Mouse (Mus musculus): ENCODE results near the gene Itpr3. TPM values are rescaled to one million over a fixed set of nuclear protein-coding genes. Genes with fewer than 3 reads are reported as not detected.

Gene Itpr3
- total RNA-seq, 2 experiments from 2014 or later = 2.8 to 3.0 TPM

DNA sequence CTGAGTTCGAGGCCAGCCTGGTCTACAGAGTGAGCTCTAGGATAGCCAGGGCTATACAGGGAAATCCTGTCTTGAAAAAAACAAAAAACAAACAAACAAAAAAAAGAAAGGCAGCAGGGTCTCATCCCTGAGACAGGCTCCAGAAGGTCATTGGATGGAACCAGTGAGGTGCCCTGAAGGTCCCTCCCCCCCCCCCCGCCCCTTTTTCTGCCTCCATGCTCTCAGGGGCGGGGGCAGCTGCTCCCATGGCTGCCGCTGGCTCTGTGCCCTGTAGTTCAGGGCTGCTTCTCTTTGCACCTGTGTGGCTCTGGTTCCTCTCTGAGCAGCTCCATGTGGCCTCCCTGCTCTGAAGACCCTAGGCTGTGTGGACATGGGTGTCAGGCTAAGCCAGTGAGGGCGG lies 12.0 kb downstream of the Itpr3 start:
- DNase-seq (ENCODE audit: low spot score in 2 of 2) = no peak

DNA sequence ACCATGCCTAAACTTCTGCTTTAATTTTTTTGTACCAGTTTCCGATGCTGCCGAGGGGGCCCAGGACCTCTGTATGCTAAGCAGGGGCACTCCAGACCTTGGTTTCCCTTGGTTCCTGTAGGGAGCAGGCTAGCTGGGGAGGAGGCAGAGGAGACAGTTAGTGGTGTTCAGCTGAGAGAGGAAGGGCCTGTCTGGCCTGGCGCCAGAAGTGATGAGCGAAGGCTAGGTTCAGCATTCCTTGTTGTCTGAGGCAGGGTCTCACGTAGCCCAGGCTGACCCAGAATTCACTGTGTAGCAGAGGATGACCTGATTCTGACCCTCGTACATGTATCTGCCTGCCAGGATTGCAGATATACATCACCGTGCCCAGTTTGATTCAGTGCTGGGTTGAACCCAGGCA lies 13.8 kb downstream of the Itpr3 start:
- no peak for DNase-seq (ENCODE audit: low spot score in 2 of 2)

GRCm38 (mm10) chr17:27071630-27072029 lies 14.5 kb downstream of the Itpr3 start:
- DNase-seq (ENCODE audit: low spot score in 2 of 2) = peak; percentile 13 to 21

- DNase-seq (ENCODE audit: low spot score in 2 of 2) = peak; percentile 39 to 59
Observed at GRCm38 (mm10) chr17:27072363-27072762, 15.3 kb downstream of the Itpr3 start.

GRCm38 (mm10) chr17:27073126-27073525 lies 16.0 kb downstream of the Itpr3 start:
- DNase-seq (ENCODE audit: low spot score in 2 of 2) = no peak

GRCm38 (mm10) chr17:27073778-27074177 lies 16.7 kb downstream of the Itpr3 start:
- no peak for DNase-seq (ENCODE audit: low spot score in 2 of 2)

- no peak for DNase-seq (ENCODE audit: low spot score in 2 of 2)
Observed at GRCm38 (mm10) chr17:27074236-27074635, 17.1 kb downstream of the Itpr3 start.

GRCm38 (mm10) chr17:27074849-27075745 lies 18.0 kb downstream of the Itpr3 start:
- DNase-seq (ENCODE audit: low spot score in 2 of 2) = no peak

GRCm38 (mm10) chr17:27077133-27077532 lies 20.0 kb downstream of the Itpr3 start:
- no peak for DNase-seq (ENCODE audit: low spot score in 2 of 2)

GRCm38 (mm10) chr17:27077920-27078319 lies 20.8 kb downstream of the Itpr3 start:
- no peak for DNase-seq (ENCODE audit: low spot score in 2 of 2)

GRCm38 (mm10) chr17:27078499-27078898 lies 21.4 kb downstream of the Itpr3 start:
- no peak for DNase-seq (ENCODE audit: low spot score in 2 of 2)

- DNase-seq (ENCODE audit: low spot score in 2 of 2) = no peak
Observed at GRCm38 (mm10) chr17:27081868-27082267, 24.8 kb downstream of the Itpr3 start.

- no peak for DNase-seq (ENCODE audit: low spot score in 2 of 2)
Observed at GRCm38 (mm10) chr17:27082796-27083195, 25.7 kb downstream of the Itpr3 start.

DNA sequence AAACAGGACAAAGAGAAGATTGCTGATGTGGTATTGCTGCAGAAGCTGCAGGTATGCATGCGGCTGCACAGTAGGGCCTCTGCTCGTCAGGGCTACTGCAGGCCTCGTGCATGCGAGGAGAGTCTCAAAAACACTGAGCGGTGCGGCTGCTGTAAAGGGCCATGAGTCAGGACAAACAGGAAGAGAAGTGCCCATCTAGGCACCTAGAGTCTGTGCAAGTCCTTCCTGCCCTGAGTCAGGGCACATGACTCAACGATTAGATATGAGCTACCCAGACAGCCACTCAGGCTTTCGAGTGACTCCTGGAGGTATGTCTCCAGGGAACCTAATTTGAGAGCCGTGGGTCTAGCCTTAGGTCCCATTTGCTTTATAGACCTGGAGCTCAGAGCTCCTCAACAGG lies 26.5 kb downstream of the Itpr3 start:
- DNase-seq (ENCODE audit: low spot score in 2 of 2) = no peak

GRCm38 (mm10) chr17:27085676-27086075 lies 28.6 kb downstream of the Itpr3 start:
- DNase-seq (ENCODE audit: low spot score in 2 of 2) = no peak

DNA sequence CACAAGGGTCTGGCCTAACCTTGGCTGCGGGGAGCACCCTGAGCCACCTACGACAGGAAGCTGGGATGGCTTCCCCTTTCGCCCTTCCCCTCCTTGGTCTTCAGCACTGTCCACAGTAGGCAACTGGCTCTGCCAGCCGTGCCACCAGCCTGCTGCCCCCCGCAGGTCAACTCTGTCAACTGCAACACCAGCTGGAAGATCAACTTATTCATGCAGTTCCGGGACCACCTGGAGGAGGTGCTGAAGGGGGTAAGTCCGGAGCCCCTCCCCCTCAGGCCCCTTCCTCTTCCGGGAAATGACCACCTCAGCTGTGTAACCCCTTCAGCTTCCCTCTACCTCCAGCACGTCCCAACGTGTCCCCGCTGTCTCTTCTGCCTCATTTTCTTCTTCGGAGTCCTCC lies 30.3 kb downstream of the Itpr3 start:
- DNase-seq (ENCODE audit: low spot score in 2 of 2) = no peak

GRCm38 (mm10) chr17:27090068-27090467 lies 33.0 kb downstream of the Itpr3 start:
- no peak for DNase-seq (ENCODE audit: low spot score in 2 of 2)

- DNase-seq (ENCODE audit: low spot score in 2 of 2) = peak; percentile 34 to 43
Observed at GRCm38 (mm10) chr17:27095690-27096089, 38.6 kb downstream of the Itpr3 start.

GRCm38 (mm10) chr17:27101675-27102074 lies 44.6 kb downstream of the Itpr3 start:
- no peak for DNase-seq (ENCODE audit: low spot score in 2 of 2)

- no peak for DNase-seq (ENCODE audit: low spot score in 2 of 2)
Observed at GRCm38 (mm10) chr17:27105698-27106470, 48.8 kb downstream of the Itpr3 start.

- no peak for DNase-seq (ENCODE audit: low spot score in 2 of 2)
Observed at GRCm38 (mm10) chr17:27106745-27107144, 49.6 kb downstream of the Itpr3 start.

- no peak for DNase-seq (ENCODE audit: low spot score in 2 of 2)
Observed at GRCm38 (mm10) chr17:27107936-27108335, 50.8 kb downstream of the Itpr3 start.

All from left cerebral cortex, adult 18-20 months (tissue).